Mouse (Mus musculus) cerebellum, adult 8-10 months (tissue): ENCODE results near the gene Ppip5k1.
A peak's percentile ranks its signal among the peaks of the same experiment; 100 is the strongest.

ENCODE experiments used
- DNase-seq: peaks from one replicate; pipeline ENCODE4 v3.0.0; 2022

Gene Ppip5k1

GRCm38 (mm10) chr2:121297701-121298100 lies 57.5 kb downstream of the Ppip5k1 start:
- no peak for DNase-seq

GRCm38 (mm10) chr2:121296754-121297231 lies 58.4 kb downstream of the Ppip5k1 start:
- no peak for DNase-seq

DNA sequence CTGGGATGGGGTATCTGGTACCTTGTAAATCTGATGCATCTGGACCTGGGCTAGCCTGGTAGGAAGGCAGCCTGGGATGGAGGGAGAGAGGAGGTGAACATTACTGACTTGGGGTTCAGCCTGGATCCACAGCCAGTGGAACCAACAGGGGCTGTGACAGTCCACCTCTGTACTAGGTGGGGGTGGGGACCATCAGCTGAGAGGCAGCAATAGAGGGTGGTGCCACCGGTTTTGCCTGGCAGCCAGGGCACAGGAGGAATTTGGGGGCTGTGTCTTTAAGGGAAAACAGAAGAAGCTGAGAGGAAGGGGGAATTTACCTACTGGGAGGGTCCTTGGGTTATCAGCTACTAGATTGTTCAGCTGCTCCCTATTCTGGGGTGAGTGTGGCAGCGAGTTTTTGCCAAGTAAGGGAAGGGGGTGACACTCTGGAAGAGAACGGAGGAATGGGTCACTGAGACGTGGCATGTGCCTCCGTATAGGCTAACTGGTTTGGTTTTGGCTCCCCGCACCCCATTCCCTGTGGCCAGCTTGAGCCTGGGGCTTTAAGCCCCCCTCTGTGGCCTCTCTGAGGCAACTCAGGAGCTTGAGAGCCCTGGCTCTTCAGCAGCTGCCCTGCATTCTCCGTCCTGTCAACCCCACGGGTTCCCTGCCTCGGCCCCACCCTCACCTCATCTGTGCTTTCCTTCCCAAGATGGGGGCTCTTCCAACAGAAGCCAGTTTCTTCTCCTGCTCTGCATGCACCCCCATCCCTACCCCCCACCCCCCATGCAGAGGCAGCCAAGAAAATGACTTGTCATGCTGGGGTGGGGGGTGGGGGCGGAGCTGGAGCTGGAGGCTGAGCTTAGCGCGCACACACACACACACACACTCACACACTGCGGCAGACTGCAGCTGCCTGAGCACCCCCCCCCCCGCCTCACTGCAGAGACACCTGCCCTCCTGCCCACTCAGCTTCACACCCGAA lies 59.3 kb downstream of the Ppip5k1 start:
- peak; percentile 64 for DNase-seq

GRCm38 (mm10) chr2:121294753-121295607 lies 60.2 kb downstream of the Ppip5k1 start:
- DNase-seq = peak; percentile 75

- DNase-seq = peak; percentile 66
Observed at GRCm38 (mm10) chr2:121294182-121294581, 61.0 kb downstream of the Ppip5k1 start.

- DNase-seq = no peak
Observed at GRCm38 (mm10) chr2:121292316-121293013, 62.7 kb downstream of the Ppip5k1 start.

DNA sequence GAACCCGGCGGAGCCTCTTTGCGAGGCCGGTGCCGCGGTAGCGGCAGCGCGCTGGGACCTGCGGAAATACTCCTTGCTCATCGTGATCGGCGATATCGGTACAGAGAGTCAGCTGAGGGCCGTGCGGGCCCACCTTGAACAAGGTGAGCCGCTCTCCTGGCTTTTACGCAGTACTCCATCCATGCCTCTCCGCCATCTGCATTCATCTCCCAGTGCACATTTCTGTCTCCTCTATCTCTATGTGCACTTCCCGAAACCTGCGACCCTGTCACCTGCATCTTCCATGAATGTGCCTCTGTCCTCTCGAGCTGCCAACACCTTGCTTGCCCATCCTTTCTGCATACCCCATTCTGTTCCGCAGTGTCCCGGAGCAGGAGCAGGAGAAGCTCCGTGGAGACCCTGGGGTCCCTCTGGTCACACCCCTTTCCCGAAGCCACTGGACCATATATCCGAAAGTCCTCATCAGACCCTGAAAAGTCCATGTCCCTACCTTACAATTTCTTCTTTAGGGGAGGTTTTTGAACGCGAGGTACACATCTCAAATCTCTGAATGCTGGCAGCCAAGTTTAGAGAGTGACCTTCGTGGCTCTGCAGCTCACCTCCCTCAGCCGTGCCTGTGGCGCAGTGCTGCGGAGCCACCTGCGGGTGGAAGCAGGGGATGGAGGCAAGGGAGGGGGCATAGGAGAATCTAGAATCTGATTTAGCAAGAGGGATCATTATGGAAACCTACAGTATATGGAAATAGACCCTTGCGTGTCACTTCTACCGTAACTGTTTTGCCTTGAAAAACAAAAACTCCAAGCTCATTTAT lies 65.3 kb downstream of the Ppip5k1 start:
- DNase-seq = no peak

DNA sequence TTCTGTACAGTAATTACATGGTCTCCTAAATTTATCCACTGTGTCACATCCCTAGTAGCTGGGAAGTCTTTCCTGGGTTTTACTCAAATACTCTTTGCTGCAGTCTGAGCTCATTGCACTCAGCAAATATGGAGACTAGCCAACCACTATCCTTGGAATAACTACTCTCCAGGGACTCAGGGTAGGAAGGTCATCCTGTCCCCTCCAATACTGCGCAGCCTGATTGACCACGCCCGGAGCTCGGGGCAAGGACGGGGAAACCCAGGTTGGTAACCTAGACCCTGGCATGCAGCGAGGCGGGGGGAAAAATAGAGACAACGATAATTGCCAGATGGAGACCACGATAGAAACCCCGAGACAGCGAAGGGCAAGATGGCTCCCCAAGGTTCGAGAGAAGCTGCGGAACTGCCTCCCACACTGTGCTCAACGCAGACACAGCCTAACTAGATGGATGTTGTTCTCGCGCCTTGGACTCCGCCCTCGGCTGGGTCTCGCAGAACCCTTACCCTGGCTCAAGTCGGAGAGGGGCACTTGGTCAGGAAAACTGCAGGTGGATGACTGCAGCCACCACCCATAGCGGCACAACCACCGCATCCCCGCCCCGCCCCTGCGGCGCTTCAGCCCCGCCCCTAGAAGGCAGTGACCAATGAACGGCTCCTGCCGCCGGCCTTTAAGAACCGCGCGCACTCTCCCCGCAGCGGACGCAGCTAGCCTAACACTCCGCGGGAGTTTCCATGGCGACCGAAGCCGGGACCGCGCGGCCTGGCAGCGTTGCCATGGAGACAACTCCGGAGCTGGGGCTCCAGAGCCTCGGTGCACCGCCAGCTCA lies 66.1 kb downstream of the Ppip5k1 start, which contains the start of gene Map1a:
Map1a (plus strand) TSS at position 700 of the 829 bp plus-strand sequence.
- peak; percentile 98 for DNase-seq

DNA sequence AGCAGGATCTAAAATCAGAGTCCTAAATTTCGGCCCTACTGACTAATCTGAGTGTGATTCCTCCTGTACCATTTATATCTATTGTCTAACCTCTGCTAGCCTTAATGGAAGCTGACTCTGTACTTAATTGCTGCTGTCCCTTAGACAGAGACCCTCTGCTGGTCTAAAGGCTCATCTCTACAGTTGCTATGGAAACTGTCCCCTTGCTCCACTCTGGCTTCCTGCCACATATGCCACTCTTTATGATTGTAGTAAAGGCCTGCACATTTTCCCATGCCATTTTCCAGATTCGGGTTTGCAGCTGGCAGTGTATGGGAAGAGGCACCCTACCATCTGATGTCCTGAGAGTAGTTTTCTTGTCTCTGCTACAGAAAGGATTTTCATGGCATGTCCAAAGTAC lies 67.3 kb downstream of the Ppip5k1 start:
- DNase-seq = peak; percentile 19

DNA sequence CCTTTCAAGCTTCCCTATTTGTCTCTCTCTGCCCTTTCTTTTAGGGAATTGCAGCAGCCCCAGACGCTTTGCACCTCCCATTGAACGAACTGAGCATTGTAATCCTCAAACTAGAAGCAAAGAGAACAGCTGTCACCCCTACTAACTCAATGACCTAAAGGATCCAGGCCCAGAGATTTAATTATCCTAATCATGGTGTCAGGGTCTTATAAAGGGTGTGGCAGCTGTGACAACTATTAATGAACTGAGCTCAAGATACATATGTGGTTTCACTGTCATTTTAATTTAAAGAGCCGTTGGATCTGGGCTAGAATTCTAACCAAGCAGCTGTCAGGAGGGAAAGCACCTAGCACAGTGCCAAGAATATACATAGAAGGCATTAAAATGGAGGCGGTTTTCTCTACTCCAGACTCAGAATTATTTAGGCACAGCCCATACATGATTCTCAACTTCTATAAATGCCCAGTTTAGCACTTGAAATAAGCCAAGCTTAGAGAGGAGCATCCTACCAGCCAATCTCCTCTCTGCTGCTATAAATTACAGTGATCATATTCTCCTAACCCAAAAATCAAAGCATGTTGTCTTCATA lies 83.2 kb downstream of the Ppip5k1 start:
- DNase-seq = no peak

DNA sequence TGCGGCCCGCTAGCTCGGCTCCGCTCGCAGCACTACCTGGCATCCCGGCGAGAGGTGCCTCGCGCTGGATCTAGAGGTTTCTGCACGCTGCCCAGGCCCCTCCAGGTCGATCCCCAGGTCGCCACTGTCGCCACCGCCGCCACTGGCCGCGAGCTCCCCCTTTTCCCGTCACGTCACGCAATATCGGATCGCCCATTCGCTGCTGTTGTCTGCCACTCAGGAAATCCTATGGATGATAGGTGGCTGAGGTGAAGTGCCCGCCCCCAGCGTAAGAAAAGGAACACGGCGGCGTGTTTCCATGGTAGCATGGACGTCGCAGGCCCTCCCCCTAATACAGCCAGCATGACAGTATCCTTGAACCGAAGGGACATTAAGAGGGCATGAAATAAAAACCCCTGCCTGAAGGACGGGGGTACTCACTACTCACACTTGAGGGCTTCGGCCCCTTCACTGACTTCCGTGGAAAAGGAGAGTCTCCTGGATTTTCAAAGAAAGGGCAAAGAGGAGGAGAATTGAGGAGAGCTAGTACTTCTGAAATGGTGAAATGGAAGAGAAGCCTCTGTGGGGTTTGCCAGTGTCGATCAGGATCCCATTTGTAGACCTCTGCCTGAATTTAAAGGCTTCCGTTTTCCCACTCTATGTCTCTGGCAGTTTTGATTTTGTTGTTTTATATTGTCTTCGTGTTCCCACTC lies 83.8 kb downstream of the Ppip5k1 start, which contains the start of gene Trp53bp1:
Trp53bp1 (minus strand) TSS at position 172 of the 692 bp plus-strand sequence.
- DNase-seq = peak; percentile 94

DNA sequence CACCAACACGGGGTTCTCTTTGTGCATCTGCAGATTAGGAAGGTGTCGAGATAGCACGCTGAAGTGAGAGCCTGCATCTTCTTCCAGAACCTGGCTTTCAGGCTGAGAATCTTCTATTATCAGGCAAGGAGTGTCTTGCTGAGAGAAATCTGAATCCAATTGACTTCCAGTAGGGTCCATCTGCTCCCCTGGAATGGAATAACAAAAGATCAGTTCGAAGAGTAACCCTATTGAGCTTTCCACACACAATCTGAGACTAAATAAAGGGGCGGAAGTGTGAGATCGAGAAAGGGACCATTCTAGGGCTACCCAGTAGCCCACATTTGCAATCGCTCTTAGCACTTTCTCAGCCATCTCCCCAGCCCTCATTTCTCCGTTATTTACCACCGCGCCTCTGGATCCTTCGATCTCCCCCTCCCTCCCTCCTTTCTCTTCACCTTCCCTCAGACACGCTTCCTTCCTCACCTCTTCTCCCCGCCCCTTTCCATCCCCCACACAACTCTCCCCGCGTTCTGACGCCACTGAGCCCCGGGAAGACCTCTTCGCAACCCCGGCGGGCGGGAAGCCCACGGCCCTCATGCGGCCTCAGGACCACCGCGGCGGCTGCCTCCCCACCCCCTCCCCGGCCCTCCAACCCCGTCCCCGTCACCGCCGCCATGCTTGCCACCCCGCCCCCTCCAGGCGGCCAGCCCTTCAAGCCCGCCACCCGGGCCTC lies 84.5 kb downstream of the Ppip5k1 start:
- no peak for DNase-seq

- no peak for DNase-seq
Observed at GRCm38 (mm10) chr2:121268446-121268845, 86.8 kb downstream of the Ppip5k1 start.
